Mouse (Mus musculus) adrenal gland, postnatal 4 days (tissue): ENCODE results near the gene Cdk5rap1. TPM values are rescaled to one million over a fixed set of nuclear protein-coding genes. Genes with fewer than 3 reads are reported as not detected.

Source experiments
- DNase-seq, 2 experiments: peaks; one replicate each; pipeline ENCODE4 v3.0.0; 2021 to 2022; ENCODE audit warnings: low spot score in 2 of 2, mixed read lengths in 2 of 2
- long read RNA-seq, 2 experiments: library from polyadenylated mRNA; stranded (forward); transcript quantifications; one replicate each; pipeline ENCODE4 v2.0.0; 2021
- total RNA-seq, 2 experiments: library from RNA; stranded (reverse); gene quantifications; 2 replicates each; pipeline ENCODE4 v1.2.3; 2021

Gene Cdk5rap1
- 10 to 100 TPM; 15.9 to 17.9 TPM for total RNA-seq
- long read RNA-seq, experiment 1, transcript Cdk5rap1-201 (14 exons, 1,970 nt), result major isoform, 9 of 12 reads
- long read RNA-seq, experiment 1, partial matches to known transcripts, result 1 of 12 reads
- long read RNA-seq, experiment 1, other reads (novel, unspliced or antisense), result 2 of 12 reads
- long read RNA-seq, experiment 2, transcript Cdk5rap1-201 (14 exons, 1,970 nt), result major isoform, 7 of 20 reads
- long read RNA-seq, experiment 2, partial matches to known transcripts, result 7 of 20 reads
- long read RNA-seq, experiment 2, other reads (novel, unspliced or antisense), result 6 of 20 reads

GRCm38 (mm10) chr2:154372842-154373500 is at the start of gene Cdk5rap1:
TSS of gene Cdk5rap1 (minus strand) at chr2:154373010.
- DNase-seq, result no peak

- DNase-seq, result no peak
These were observed 49.4 kb upstream of the Cdk5rap1 start for GRCm38 (mm10) chr2:154422181-154422580.

DNA sequence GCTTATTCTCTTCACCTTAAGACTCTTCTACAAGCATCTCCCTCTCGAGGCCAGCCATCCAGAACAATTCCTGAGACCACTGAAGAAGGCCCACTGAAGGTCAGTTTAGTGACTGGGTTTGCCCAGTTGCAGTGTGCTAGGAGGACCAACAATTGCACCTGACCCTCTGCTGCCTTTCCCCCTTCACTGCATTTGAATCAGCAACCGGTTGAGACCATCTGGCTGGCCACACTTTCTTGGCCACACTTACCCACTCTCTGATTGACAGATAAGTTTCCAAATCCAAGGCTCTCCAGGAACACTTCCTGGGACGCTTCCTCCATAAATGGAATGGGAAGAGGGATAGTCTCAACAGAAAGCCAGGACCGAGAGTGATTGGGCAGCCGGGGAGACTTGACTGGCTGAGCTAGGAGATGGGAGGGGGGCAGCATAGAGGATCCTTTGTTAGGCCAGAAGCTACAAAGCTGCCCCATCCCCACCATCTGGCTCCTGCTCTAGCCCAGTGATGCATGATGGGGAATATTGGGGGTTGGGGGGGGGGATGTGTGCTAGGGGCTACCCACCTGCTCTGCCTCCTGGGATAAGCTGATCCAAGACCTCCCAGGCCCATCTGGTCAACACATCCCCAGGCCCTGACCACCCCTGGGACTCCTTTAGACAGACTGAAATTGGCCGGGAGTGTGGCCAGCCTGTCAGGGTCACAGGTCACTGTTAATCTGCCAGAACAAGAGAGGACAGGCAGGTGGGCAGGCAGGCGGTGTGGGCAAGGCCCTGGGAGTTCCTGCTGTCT is 48.3 kb upstream of the Cdk5rap1 start:
- DNase-seq, result no peak

DNA sequence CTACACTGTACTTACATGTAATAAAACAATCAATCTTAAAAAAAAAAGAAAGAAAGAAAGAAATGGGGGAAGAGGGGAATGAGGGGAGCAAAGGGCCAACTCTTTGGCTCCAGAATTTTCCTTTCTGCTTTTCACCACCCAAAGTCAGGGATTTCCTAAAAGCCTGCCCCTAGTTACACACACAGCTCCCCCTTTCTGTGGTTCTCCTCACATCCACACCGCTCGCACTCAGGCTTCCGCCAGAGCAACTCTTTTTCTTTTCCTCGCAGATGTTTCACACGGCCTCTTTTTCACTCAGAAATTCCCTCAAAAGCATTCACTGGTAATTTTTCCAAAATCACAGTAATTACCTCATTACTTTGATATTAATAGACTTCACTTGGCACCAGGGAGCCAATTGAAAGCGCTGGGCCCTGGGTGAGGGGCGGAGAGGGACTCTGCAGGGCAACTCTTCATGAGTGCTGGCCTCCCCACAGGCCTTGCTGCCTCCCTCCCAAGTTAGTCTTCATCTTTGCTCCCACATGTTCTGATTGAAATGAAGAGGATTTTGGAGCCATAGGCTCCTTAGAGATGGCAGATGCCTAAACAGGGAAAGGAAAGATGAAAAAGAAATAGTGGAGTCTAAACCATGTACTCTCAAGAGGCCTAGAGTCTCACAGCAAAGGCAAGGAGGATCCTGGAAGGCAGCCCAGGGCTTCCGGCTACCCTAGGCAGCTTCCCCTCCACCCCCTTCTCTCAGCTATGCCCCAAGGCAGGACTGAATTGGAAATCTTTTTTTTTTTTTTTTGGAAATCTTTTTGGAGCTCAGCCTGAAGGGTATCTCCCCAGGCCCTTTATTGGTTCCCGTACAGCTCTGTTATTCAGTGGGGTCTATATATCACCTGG is 47.1 kb upstream of the Cdk5rap1 start:
- no peak for DNase-seq

DNA sequence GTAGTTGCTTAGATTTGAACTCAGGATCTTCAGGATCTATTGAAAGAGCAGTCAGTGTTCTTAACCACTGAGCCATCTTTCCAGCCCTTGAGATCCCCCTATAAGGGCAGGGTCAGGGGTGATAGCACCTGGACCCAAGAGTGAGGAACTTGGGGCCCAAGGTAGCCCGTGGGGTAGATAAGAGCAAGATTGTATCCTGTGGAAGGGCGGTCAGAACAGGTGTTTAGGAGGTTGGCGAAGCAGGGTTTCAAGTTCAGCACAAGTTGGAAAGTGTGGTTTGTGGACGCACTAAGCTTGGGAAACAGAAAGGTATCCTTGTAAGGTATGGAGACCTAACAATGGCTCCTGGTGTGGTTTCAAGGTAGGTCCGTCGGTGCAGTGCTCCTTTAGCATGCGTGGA is 45.2 kb upstream of the Cdk5rap1 start:
- DNase-seq, result no peak

GRCm38 (mm10) chr2:154417107-154417506 is 44.3 kb upstream of the Cdk5rap1 start:
- DNase-seq, result peak in 1 of 2 experiments; percentile 55

- DNase-seq, result no peak
These were observed 39.3 kb upstream of the Cdk5rap1 start for GRCm38 (mm10) chr2:154412018-154412666.

GRCm38 (mm10) chr2:154410355-154410754 is 37.5 kb upstream of the Cdk5rap1 start:
- no peak for DNase-seq

- DNase-seq, result peak; percentile 70 to 83
These were observed 35.0 kb upstream of the Cdk5rap1 start, which contains the start of gene Snta1 for GRCm38 (mm10) chr2:154407643-154408445. TSS of gene Snta1 (minus strand) at chr2:154408099.

GRCm38 (mm10) chr2:154407063-154407642 is 34.3 kb upstream of the Cdk5rap1 start:
- no peak for DNase-seq

- DNase-seq, result no peak
These were observed 32.7 kb upstream of the Cdk5rap1 start for GRCm38 (mm10) chr2:154405447-154405994.

- peak in 1 of 2 experiments; percentile 27 for DNase-seq
These were observed 30.0 kb upstream of the Cdk5rap1 start for GRCm38 (mm10) chr2:154402811-154403210.

GRCm38 (mm10) chr2:154401976-154402375 is 29.2 kb upstream of the Cdk5rap1 start:
- no peak for DNase-seq

- DNase-seq, result no peak
These were observed 26.5 kb upstream of the Cdk5rap1 start for GRCm38 (mm10) chr2:154399325-154399724.

- no peak for DNase-seq
These were observed 25.5 kb upstream of the Cdk5rap1 start for GRCm38 (mm10) chr2:154398267-154398666.

- DNase-seq, result no peak
These were observed 23.7 kb upstream of the Cdk5rap1 start for GRCm38 (mm10) chr2:154396529-154396928.

DNA sequence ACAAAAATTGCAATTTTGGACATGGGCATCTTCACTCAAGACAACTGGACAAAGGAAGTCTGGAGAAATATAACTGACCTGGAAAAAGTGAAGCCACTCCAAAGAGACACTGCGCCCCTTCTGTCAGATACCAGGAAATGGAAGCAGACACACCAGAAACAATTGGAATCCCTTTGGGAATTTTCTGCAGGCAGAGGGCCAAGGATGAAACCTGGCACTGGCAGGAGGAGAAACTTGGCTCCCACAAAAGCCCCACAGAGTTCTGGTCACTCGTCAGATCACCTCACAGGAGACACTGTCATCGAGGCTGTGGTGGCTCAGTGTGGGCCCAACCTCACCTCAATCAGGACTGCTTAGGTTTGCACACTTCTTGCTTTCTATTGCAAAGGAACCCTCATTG is 21.8 kb upstream of the Cdk5rap1 start:
- DNase-seq, result no peak

- peak; percentile 67 to 80 for DNase-seq
These were observed 17.6 kb upstream of the Cdk5rap1 start for GRCm38 (mm10) chr2:154390180-154390964.
